7 mouse cellular contexts compared by ENCODE assay signal in the genomic region with DNA sequence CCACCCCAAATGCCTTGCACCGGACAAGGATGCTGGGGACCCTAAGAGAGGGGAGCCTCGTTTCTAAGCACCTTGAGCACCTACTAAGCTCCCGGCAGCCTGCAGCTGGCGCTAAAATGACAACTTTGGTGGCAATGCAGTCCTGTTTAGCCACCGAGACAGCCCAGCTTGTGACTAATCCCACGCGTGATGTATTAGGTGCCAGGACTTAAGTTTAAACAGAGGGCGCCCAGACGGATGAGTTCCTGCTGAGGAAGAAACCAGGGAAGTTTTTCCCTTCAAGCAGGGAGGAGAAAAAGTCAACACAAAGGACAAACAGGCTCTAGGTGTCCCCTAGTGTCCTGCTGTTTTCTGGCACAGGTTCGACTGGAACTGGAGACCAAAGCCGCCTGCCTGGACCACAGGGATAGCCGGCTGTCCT. TPM values are rescaled to one million over a fixed set of nuclear protein-coding genes. Genes with fewer than 3 reads are reported as not detected.
DNase-seq lines count a peak whose midpoint lies in the region; ATAC-seq and TF ChIP-seq lines count a peak whose summit lies in the region.

No protein-coding gene starts in this region.

- no peak for TF ChIP-seq POLR2A in lung, adult 2 months (IDR thresholded peaks at IDR 0.05; ENCODE audit: borderline replicate concordance, extremely low read depth, low read depth, low read length)
- TF ChIP-seq POLR2A in cerebellum, adult 2 months (IDR thresholded peaks at IDR 0.05; ENCODE audit: borderline replicate concordance, insufficient read depth, low read length): no peak

- no peak for TF ChIP-seq CTCF in lung, adult 2 months (IDR thresholded peaks at IDR 0.05; ENCODE audit: insufficient read depth, low read length)
- TF ChIP-seq CTCF in cerebellum, adult 2 months (IDR thresholded peaks at IDR 0.05; ENCODE audit: borderline replicate concordance, insufficient read depth, low read depth, low read length): no peak

- H3K9me3 ChIP-seq in forebrain, embryonic 11.5 days (ENCODE audit: control insufficient read depth, low read length): no peaks in the 10 kb centered on the region
- H3K9me3 ChIP-seq in limb, embryonic 15.5 days: no peaks in the 10 kb centered on the region

- DNase-seq in lung, adult 2 months: no peak
- DNase-seq in lung, adult 18-20 months: no peak
- DNase-seq in cerebellum, adult 2 months: peak; percentile 57 to 59
- DNase-seq in forebrain, embryonic 11.5 days (ENCODE audit: low spot score): no peak
- DNase-seq in skeletal muscle tissue, adult 2 months (ENCODE audit: low read depth, low spot score): peak; percentile 57
- no peak for DNase-seq in urinary bladder, postnatal 36 days (ENCODE audit: low spot score in 2 of 2)

- no peaks in the 10 kb centered on the region for H3K36me3 ChIP-seq in forebrain, embryonic 11.5 days (ENCODE audit: control insufficient read depth, insufficient read depth, low read length)
- no peaks in the 10 kb centered on the region for H3K36me3 ChIP-seq in limb, embryonic 15.5 days

- peak overlapping the region; percentile 67 for H3K9ac ChIP-seq in forebrain, embryonic 11.5 days (ENCODE audit: low read length)
- peak overlapping the region; percentile 42; the same call in 1 of the 2 replicates for H3K9ac ChIP-seq in limb, embryonic 15.5 days

- peak overlapping the region; percentile 53 for H3K4me3 ChIP-seq in lung, adult 2 months (replicated peaks; ENCODE audit: extremely low read depth, low read depth, low read length)
- H3K4me3 ChIP-seq in cerebellum, adult 2 months (replicated peaks; ENCODE audit: insufficient read depth, low read depth, low read length): peak overlapping the region; percentile 19
- peak overlapping the region; percentile 38 for H3K4me3 ChIP-seq in forebrain, embryonic 11.5 days (ENCODE audit: low read depth, low read length)
- H3K4me3 ChIP-seq in limb, embryonic 15.5 days: peak overlapping the region; percentile 45

- H3K4me2 ChIP-seq in forebrain, embryonic 11.5 days (ENCODE audit: low read depth, low read length, severe bottlenecking): peak overlapping the region; percentile 93
- H3K4me2 ChIP-seq in limb, embryonic 15.5 days: peak overlapping the region; percentile 83

- 12% methylated on average over 12 of the region's 12 CpGs for WGBS in lung, adult 2 months
- 9% methylated on average over 12 of the region's 12 CpGs for WGBS in cerebellum, adult 2 months
- 5% methylated on average over 12 of the region's 12 CpGs for WGBS in forebrain, embryonic 11.5 days
- WGBS in limb, embryonic 15.5 days: 8% methylated on average over 12 of the region's 12 CpGs

- peak overlapping the region; percentile 41; the same call in 1 of the 2 replicates for H3K27ac ChIP-seq in cerebellum, adult 2 months (ENCODE audit: insufficient read depth, low read length)
- H3K27ac ChIP-seq in forebrain, embryonic 11.5 days (ENCODE audit: low read depth, low read length): peak overlapping the region; percentile 76
- H3K27ac ChIP-seq in limb, embryonic 15.5 days: peak overlapping the region; percentile 96

- peaks cover 4% of the 10 kb centered on the region; the same call in 1 of the 2 replicates for H3K27me3 ChIP-seq in cerebellum, adult 2 months (ENCODE audit: control insufficient read depth, insufficient read depth, low read length)
- H3K27me3 ChIP-seq in forebrain, embryonic 11.5 days (ENCODE audit: control insufficient read depth, insufficient read depth, low read length): peaks cover 7% of the 10 kb centered on the region; the same call in 1 of the 2 replicates
- no peaks in the 10 kb centered on the region for H3K27me3 ChIP-seq in limb, embryonic 15.5 days

- ATAC-seq in forebrain, embryonic 11.5 days (replicated peaks; ENCODE audit: low FRiP score): no peak
- no peak for ATAC-seq in limb, embryonic 15.5 days (ENCODE audit: insufficient number of reproducible peaks, low FRiP score, low TSS enrichment, low read depth)

- H3K4me1 ChIP-seq in lung, adult 2 months (ENCODE audit: control insufficient read depth, insufficient read depth, low read length): peaks cover 12% of the 10 kb centered on the region
- H3K4me1 ChIP-seq in cerebellum, adult 2 months (ENCODE audit: control insufficient read depth, insufficient read depth, low read length): no peaks in the 10 kb centered on the region
- H3K4me1 ChIP-seq in forebrain, embryonic 11.5 days (replicated peaks; ENCODE audit: control insufficient read depth, insufficient read depth, low read length): peaks cover 18% of the 10 kb centered on the region
- H3K4me1 ChIP-seq in limb, embryonic 15.5 days: peaks cover 28% of the 10 kb centered on the region

RNA-seq across cellular contexts. Expression of a gene that starts 6.6 kb away (rescaled TPM):
- 167 and 332 TPM in 2 replicates for polyA plus RNA-seq in lung, adult 2 months (2012; rRNA removed)
- polyA plus RNA-seq in cerebellum, adult 2 months (2012; rRNA removed): 22.4 and 24.5 TPM in 2 replicates
- 66.5 and 67.0 TPM in 2 replicates for polyA plus RNA-seq in forebrain, embryonic 11.5 days (2014; fragmentation: Nextera tagmentation; extraction: Ambion mirVana)
- polyA plus RNA-seq in limb, embryonic 15.5 days (2015; fragmentation: Nextera tagmentation; extraction: Ambion mirVana): 55.3 and 60.5 TPM in 2 replicates

Comparison
In these comparisons a context has a peak if more than half of its experiments do, and no peak if none do; other contexts are left out.
1. DNase-seq: peak in cerebellum, adult 2 months (2 of 2) and skeletal muscle tissue, adult 2 months (single experiment); none in lung, adult 2 months (single experiment), lung, adult 18-20 months (0 of 2), forebrain, embryonic 11.5 days (single experiment) and urinary bladder, postnatal 36 days (0 of 2).
2. H3K27ac ChIP-seq: peak in every context shown above with its lines; median percentile 96 in limb, embryonic 15.5 days; 76 in forebrain, embryonic 11.5 days; 41 in cerebellum, adult 2 months.
3. Peak in every context shown above with its lines, with median percentiles within 50 percentile points of each other: H3K4me3 ChIP-seq.